Mouse (Mus musculus) left cerebral cortex, adult 9 months (tissue): ENCODE measurements at regions not wholly inside any gene's neighbourhood (a gene's known extent, or its start where the extent isn't known, plus 50 kb on each side); places are given as distances from the start of the nearest gene placed in this dataset.

Source experiments
- DNase-seq, 2 experiments: peaks; one replicate each; pipeline ENCODE4 v3.0.0; 2022; ENCODE audit warnings: low spot score in 2 of 2

- DNase-seq: no peak
Observed at GRCm38 (mm10) chr16:23680434-23680833, 159.8 kb upstream of the Masp1 start.

DNA sequence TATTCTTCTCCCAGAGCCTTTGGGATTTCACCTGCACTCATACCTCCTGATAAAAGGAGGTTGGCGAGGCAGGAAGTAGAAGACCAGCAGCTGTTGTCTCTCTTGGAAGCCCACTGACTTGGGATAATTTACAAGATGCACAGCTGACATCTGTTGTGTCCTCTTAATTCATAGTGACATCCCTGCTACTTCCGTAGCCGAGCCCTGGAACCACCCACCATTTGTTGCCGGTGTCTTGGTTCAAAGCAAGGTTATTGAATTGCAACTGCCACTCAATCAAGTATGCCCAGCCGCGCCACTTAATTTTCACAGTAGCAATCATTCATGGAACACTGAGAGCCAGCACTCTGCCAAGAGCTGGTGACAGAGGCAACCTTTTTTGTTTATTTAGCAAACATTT is 151.8 kb upstream of the Masp1 start:
- no peak for DNase-seq

DNA sequence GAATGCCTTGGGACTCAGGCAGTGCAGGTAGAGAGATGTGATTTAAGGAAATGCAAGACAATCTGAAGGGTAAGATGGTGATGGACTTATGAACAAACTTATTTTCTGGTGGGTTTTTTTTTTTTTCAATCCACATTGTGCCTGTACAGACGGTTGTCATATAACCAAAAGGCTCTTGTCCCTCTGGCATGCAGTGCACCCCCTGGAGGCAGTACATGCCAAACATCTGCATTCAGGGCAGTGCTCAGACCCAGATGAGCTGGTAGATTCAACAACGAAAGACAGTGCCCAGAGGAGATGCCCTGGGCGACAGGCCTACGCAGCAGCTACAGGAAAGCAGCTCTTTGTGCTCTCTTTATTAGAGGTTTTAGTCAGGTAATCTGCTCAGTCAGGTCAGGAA is 149.5 kb upstream of the Masp1 start:
- no peak for DNase-seq

DNA sequence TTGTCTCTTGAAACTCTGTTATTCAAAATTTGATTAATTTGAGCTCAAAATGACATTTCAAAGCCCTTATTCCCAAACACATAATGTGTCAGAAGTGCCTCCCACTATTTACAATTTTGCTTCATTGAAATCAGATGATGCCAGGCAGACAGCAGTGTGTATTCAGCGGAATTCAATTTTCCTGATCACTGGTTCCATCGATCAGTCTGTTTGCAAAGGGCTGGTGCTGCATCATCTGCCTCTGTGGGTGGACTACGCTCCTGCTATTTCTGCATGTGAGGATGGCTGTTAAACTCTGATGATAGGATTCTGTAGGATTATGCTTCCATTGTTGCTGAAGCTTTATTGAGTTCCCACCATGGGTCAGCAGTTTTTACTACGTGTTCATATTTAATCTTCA is 149.0 kb upstream of the Masp1 start:
- no peak for DNase-seq
